Mouse (Mus musculus): ENCODE measurements around the gene Fam240a. TPM values are rescaled to one million over a fixed set of nuclear protein-coding genes. Genes with fewer than 3 reads are reported as not detected.
A peak's percentile ranks its signal among the peaks of the same experiment; 100 is the strongest.

Gene Fam240a
- polyA plus RNA-seq (2012; rRNA removed): 0.25 and 0.35 TPM in 2 replicates

- H3K27me3 ChIP-seq (ENCODE audit: control insufficient read depth, insufficient read depth, low read length): no peaks in the 10 kb centered on the region
- no peak for DNase-seq (ENCODE audit: low read depth in 1 of 2, low spot score in 2 of 2)
- no peak within 1 kb of the TSS for H3K4me3 ChIP-seq (ENCODE audit: extremely low read depth, insufficient read depth, insufficient read length)
- peak within 1 kb of the TSS; percentile 18 for H3K27ac ChIP-seq (ENCODE audit: insufficient read depth, low read length)
- no peaks in the 10 kb centered on the region for H3K36me3 ChIP-seq (ENCODE audit: control insufficient read depth, insufficient read depth, low read length)
- TF ChIP-seq CTCF (IDR thresholded peaks at IDR 0.05; ENCODE audit: extremely low read depth, insufficient read depth, insufficient read length, insufficient replicate concordance): no peak
- TF ChIP-seq POLR2A (IDR thresholded peaks at IDR 0.05; ENCODE audit: low read depth, low read length): no peak
- H3K4me1 ChIP-seq (ENCODE audit: control insufficient read depth, insufficient read depth, insufficient read length): no peaks in the 10 kb centered on the region; the same call in none of the 2 replicates
- 78% methylated on average over 7 of the region's 7 CpGs for WGBS
Measured at GRCm38 (mm10) chr9:110916786-110917185, at the start of gene Fam240a. Fam240a (minus strand) TSS chr9:110916861.

- H3K4me1 ChIP-seq (ENCODE audit: control insufficient read depth, insufficient read depth, insufficient read length): no peaks in the 10 kb centered on the region
- no peak overlapping the region for H3K27ac ChIP-seq (ENCODE audit: insufficient read depth, low read length)
- TF ChIP-seq POLR2A (IDR thresholded peaks at IDR 0.05; ENCODE audit: low read depth, low read length) (no peak), CTCF (IDR thresholded peaks at IDR 0.05; ENCODE audit: extremely low read depth, insufficient read depth, insufficient read length, insufficient replicate concordance) (no peak)
- no peaks in the 10 kb centered on the region for H3K27me3 ChIP-seq (ENCODE audit: control insufficient read depth, insufficient read depth, low read length)
- WGBS: 40% methylated on average over 2 of the region's 2 CpGs
- no peaks in the 10 kb centered on the region for H3K36me3 ChIP-seq (ENCODE audit: control insufficient read depth, insufficient read depth, low read length)
- H3K4me3 ChIP-seq (ENCODE audit: extremely low read depth, insufficient read depth, insufficient read length): no peak overlapping the region
- no peak for DNase-seq (ENCODE audit: low read depth in 1 of 2, low spot score in 2 of 2)
Measured at GRCm38 (mm10) chr9:110965910-110966231, 49.2 kb upstream of the Fam240a start.

- WGBS: 85% methylated on average over 22 of the region's 22 CpGs
- no peak for TF ChIP-seq POLR2A (IDR thresholded peaks at IDR 0.05; ENCODE audit: low read depth, low read length)
- no peak for TF ChIP-seq CTCF (IDR thresholded peaks at IDR 0.05; ENCODE audit: extremely low read depth, insufficient read depth, insufficient read length, insufficient replicate concordance)
- no peak overlapping the region for H3K4me3 ChIP-seq (ENCODE audit: extremely low read depth, insufficient read depth, insufficient read length)
- H3K27ac ChIP-seq (ENCODE audit: insufficient read depth, low read length): no peak overlapping the region
- no peaks in the 10 kb centered on the region for H3K36me3 ChIP-seq (ENCODE audit: control insufficient read depth, insufficient read depth, low read length)
- peak in 1 of 2 experiments; percentile 18 for DNase-seq (ENCODE audit: low read depth in 1 of 2, low spot score in 2 of 2)
- H3K27me3 ChIP-seq (ENCODE audit: control insufficient read depth, insufficient read depth, low read length): no peaks in the 10 kb centered on the region
- H3K4me1 ChIP-seq (ENCODE audit: control insufficient read depth, insufficient read depth, insufficient read length): no peaks in the 10 kb centered on the region
Measured at GRCm38 (mm10) chr9:110965062-110965909, 48.6 kb upstream of the Fam240a start.

GRCm38 (mm10) chr9:110963566-110964115 is 47.0 kb upstream of the Fam240a start:
- Histone ChIP-seq H3K36me3 (ENCODE audit: control insufficient read depth, insufficient read depth, low read length) (no peaks in the 10 kb centered on the region), H3K4me3 (ENCODE audit: extremely low read depth, insufficient read depth, insufficient read length) (no peak overlapping the region), H3K4me1 (ENCODE audit: control insufficient read depth, insufficient read depth, insufficient read length) (no peaks in the 10 kb centered on the region), H3K27ac (ENCODE audit: insufficient read depth, low read length) (no peak overlapping the region), H3K27me3 (ENCODE audit: control insufficient read depth, insufficient read depth, low read length) (no peaks in the 10 kb centered on the region)
- WGBS: 93% methylated on average over 8 of the region's 8 CpGs
- TF ChIP-seq POLR2A (IDR thresholded peaks at IDR 0.05; ENCODE audit: low read depth, low read length) (no peak), CTCF (IDR thresholded peaks at IDR 0.05; ENCODE audit: extremely low read depth, insufficient read depth, insufficient read length, insufficient replicate concordance) (no peak)
- DNase-seq (ENCODE audit: low read depth in 1 of 2, low spot score in 2 of 2): no peak

- DNase-seq (ENCODE audit: low read depth in 1 of 2, low spot score in 2 of 2): no peak
- no peak for TF ChIP-seq CTCF (IDR thresholded peaks at IDR 0.05; ENCODE audit: extremely low read depth, insufficient read depth, insufficient read length, insufficient replicate concordance)
- TF ChIP-seq POLR2A (IDR thresholded peaks at IDR 0.05; ENCODE audit: low read depth, low read length): no peak
- Histone ChIP-seq H3K4me1 (ENCODE audit: control insufficient read depth, insufficient read depth, insufficient read length) (no peaks in the 10 kb centered on the region), H3K27ac (ENCODE audit: insufficient read depth, low read length) (no peak overlapping the region), H3K4me3 (ENCODE audit: extremely low read depth, insufficient read depth, insufficient read length) (no peak overlapping the region), H3K36me3 (ENCODE audit: control insufficient read depth, insufficient read depth, low read length) (no peaks in the 10 kb centered on the region), H3K27me3 (ENCODE audit: control insufficient read depth, insufficient read depth, low read length) (no peaks in the 10 kb centered on the region)
- WGBS: 97% methylated on average over 8 of the region's 8 CpGs
Measured at GRCm38 (mm10) chr9:110961386-110961785, 44.7 kb upstream of the Fam240a start.

- Histone ChIP-seq H3K27me3 (ENCODE audit: control insufficient read depth, insufficient read depth, low read length) (no peaks in the 10 kb centered on the region), H3K4me3 (ENCODE audit: extremely low read depth, insufficient read depth, insufficient read length) (no peak overlapping the region), H3K36me3 (ENCODE audit: control insufficient read depth, insufficient read depth, low read length) (no peaks in the 10 kb centered on the region), H3K27ac (ENCODE audit: insufficient read depth, low read length) (no peak overlapping the region), H3K4me1 (ENCODE audit: control insufficient read depth, insufficient read depth, insufficient read length) (no peaks in the 10 kb centered on the region)
- WGBS: 87% methylated on average over 13 of the region's 13 CpGs
- TF ChIP-seq CTCF (IDR thresholded peaks at IDR 0.05; ENCODE audit: extremely low read depth, insufficient read depth, insufficient read length, insufficient replicate concordance): no peak
- no peak for TF ChIP-seq POLR2A (IDR thresholded peaks at IDR 0.05; ENCODE audit: low read depth, low read length)
- no peak for DNase-seq (ENCODE audit: low read depth in 1 of 2, low spot score in 2 of 2)
Measured at GRCm38 (mm10) chr9:110960230-110961149, 43.8 kb upstream of the Fam240a start.

All from spleen, adult 2 months (tissue).